Mouse (Mus musculus): ENCODE results near the gene Atp2a2. TPM values are rescaled to one million over a fixed set of nuclear protein-coding genes. Genes with fewer than 3 reads are reported as not detected.

The Atp2a2 gene
- polyA plus RNA-seq, 2 experiments, result 12.8 to 25.9 TPM

GRCm38 (mm10) chr5:122415465-122415864 lies 86.6 kb downstream of the Atp2a2 start:
- no peak for ATAC-seq (ENCODE audit: insufficient read depth)
- H3K4me2 ChIP-seq (ENCODE audit: low read depth), result no peak overlapping the region
- no peak for DNase-seq (ENCODE audit: low read depth in 3 of 3, low spot score in 3 of 3)
- 76% methylated on average over 12 of the region's 12 CpGs for WGBS (ENCODE audit: insufficient replicate concordance)
- H3K9me3 ChIP-seq (ENCODE audit: control insufficient read depth, low read length), result no peaks in the 10 kb centered on the region
- H3K27me3 ChIP-seq (ENCODE audit: control insufficient read depth, insufficient read depth, low read length), result no peaks in the 10 kb centered on the region
- TF ChIP-seq EP300 (IDR thresholded peaks at IDR 0.05; ENCODE audit: low read depth), result no peak
- TF ChIP-seq CTCF (IDR thresholded peaks at IDR 0.05; ENCODE audit: low read depth), result no peak
- H3K4me1 ChIP-seq (replicated peaks; ENCODE audit: control insufficient read depth in 2 of 2, insufficient read depth in 2 of 2, low read length in 1 of 2), result peaks cover 0 to under 1% of the 10 kb centered on the region in 2 experiments; a peak in 2 of 4 replicates
- no peak overlapping the region for H3K4me3 ChIP-seq (ENCODE audit: insufficient read depth in 1 of 2, low read depth in 2 of 2, low read length in 2 of 2)
- no peak overlapping the region for H3K9ac ChIP-seq (replicated peaks)
- H3K27ac ChIP-seq, result no peak overlapping the region
- no peaks in the 10 kb centered on the region for H3K36me3 ChIP-seq (replicated peaks; ENCODE audit: control insufficient read depth, insufficient read depth, low read depth)

- no peak for ATAC-seq (ENCODE audit: insufficient read depth)
- no peaks in the 10 kb centered on the region for H3K9me3 ChIP-seq (ENCODE audit: control insufficient read depth, low read length)
- DNase-seq (ENCODE audit: low read depth in 3 of 3, low spot score in 3 of 3), result no peak
- H3K36me3 ChIP-seq (replicated peaks; ENCODE audit: control insufficient read depth, insufficient read depth, low read depth), result no peaks in the 10 kb centered on the region
- no peak overlapping the region for H3K4me2 ChIP-seq (ENCODE audit: low read depth)
- H3K27me3 ChIP-seq (ENCODE audit: control insufficient read depth, insufficient read depth, low read length), result no peaks in the 10 kb centered on the region
- H3K4me1 ChIP-seq (replicated peaks; ENCODE audit: control insufficient read depth in 2 of 2, insufficient read depth in 2 of 2, low read length in 1 of 2), result no peaks in the 10 kb centered on the region
- H3K4me3 ChIP-seq (ENCODE audit: insufficient read depth in 1 of 2, low read depth in 2 of 2, low read length in 2 of 2), result no peak overlapping the region
- H3K27ac ChIP-seq, result no peak overlapping the region
- 84% methylated on average over 5 of the region's 5 CpGs for WGBS (ENCODE audit: insufficient replicate concordance)
- H3K9ac ChIP-seq (replicated peaks), result no peak overlapping the region
- TF ChIP-seq CTCF (IDR thresholded peaks at IDR 0.05; ENCODE audit: low read depth), result no peak
- no peak for TF ChIP-seq EP300 (IDR thresholded peaks at IDR 0.05; ENCODE audit: low read depth)
Observed at GRCm38 (mm10) chr5:122414351-122414750, 87.7 kb downstream of the Atp2a2 start.

GRCm38 (mm10) chr5:122412826-122413225 lies 89.2 kb downstream of the Atp2a2 start:
- no peak overlapping the region for H3K4me2 ChIP-seq (ENCODE audit: low read depth)
- no peak overlapping the region for H3K4me3 ChIP-seq (ENCODE audit: insufficient read depth in 1 of 2, low read depth in 2 of 2, low read length in 2 of 2)
- ATAC-seq (ENCODE audit: insufficient read depth) (no peak), DNase-seq (ENCODE audit: low read depth in 3 of 3, low spot score in 3 of 3) (no peak)
- H3K27me3 ChIP-seq (ENCODE audit: control insufficient read depth, insufficient read depth, low read length), result no peaks in the 10 kb centered on the region
- H3K36me3 ChIP-seq (replicated peaks; ENCODE audit: control insufficient read depth, insufficient read depth, low read depth), result no peaks in the 10 kb centered on the region
- no peak for TF ChIP-seq CTCF (IDR thresholded peaks at IDR 0.05; ENCODE audit: low read depth)
- no peak for TF ChIP-seq EP300 (IDR thresholded peaks at IDR 0.05; ENCODE audit: low read depth)
- no peak overlapping the region for H3K9ac ChIP-seq (replicated peaks)
- 62% methylated on average over 6 of the region's 6 CpGs for WGBS (ENCODE audit: insufficient replicate concordance)
- H3K4me1 ChIP-seq (replicated peaks; ENCODE audit: control insufficient read depth in 2 of 2, insufficient read depth in 2 of 2, low read length in 1 of 2), result no peaks in the 10 kb centered on the region
- no peak overlapping the region for H3K27ac ChIP-seq
- no peaks in the 10 kb centered on the region for H3K9me3 ChIP-seq (ENCODE audit: control insufficient read depth, low read length)

GRCm38 (mm10) chr5:122411892-122412291 lies 90.1 kb downstream of the Atp2a2 start:
- no peak for ATAC-seq (ENCODE audit: insufficient read depth)
- 70% methylated on average over 5 of the region's 5 CpGs for WGBS (ENCODE audit: insufficient replicate concordance)
- TF ChIP-seq EP300 (IDR thresholded peaks at IDR 0.05; ENCODE audit: low read depth), result no peak
- no peak for TF ChIP-seq CTCF (IDR thresholded peaks at IDR 0.05; ENCODE audit: low read depth)
- peaks cover under 1% of the 10 kb centered on the region for H3K36me3 ChIP-seq (replicated peaks; ENCODE audit: control insufficient read depth, insufficient read depth, low read depth)
- H3K9ac ChIP-seq (replicated peaks), result no peak overlapping the region
- no peaks in the 10 kb centered on the region for H3K27me3 ChIP-seq (ENCODE audit: control insufficient read depth, insufficient read depth, low read length)
- H3K4me3 ChIP-seq (ENCODE audit: insufficient read depth in 1 of 2, low read depth in 2 of 2, low read length in 2 of 2), result no peak overlapping the region
- no peak overlapping the region for H3K4me2 ChIP-seq (ENCODE audit: low read depth)
- no peak for DNase-seq (ENCODE audit: low read depth in 3 of 3, low spot score in 3 of 3)
- H3K9me3 ChIP-seq (ENCODE audit: control insufficient read depth, low read length), result no peaks in the 10 kb centered on the region
- H3K27ac ChIP-seq, result no peak overlapping the region
- H3K4me1 ChIP-seq (replicated peaks; ENCODE audit: control insufficient read depth in 2 of 2, insufficient read depth in 2 of 2, low read length in 1 of 2), result no peaks in the 10 kb centered on the region

- no peak for TF ChIP-seq EP300 (IDR thresholded peaks at IDR 0.05; ENCODE audit: low read depth)
- TF ChIP-seq CTCF (IDR thresholded peaks at IDR 0.05; ENCODE audit: low read depth), result peak; percentile 56
- H3K36me3 ChIP-seq (replicated peaks; ENCODE audit: control insufficient read depth, insufficient read depth, low read depth), result peaks cover 20% of the 10 kb centered on the region
- 81% methylated on average over 19 of the region's 19 CpGs for WGBS (ENCODE audit: insufficient replicate concordance)
- H3K4me3 ChIP-seq (ENCODE audit: insufficient read depth in 1 of 2, low read depth in 2 of 2, low read length in 2 of 2), result no peak overlapping the region
- DNase-seq (ENCODE audit: low read depth in 3 of 3, low spot score in 3 of 3), result no peak
- no peak overlapping the region for H3K9ac ChIP-seq (replicated peaks)
- no peaks in the 10 kb centered on the region for H3K4me1 ChIP-seq (replicated peaks; ENCODE audit: control insufficient read depth in 2 of 2, insufficient read depth in 2 of 2, low read length in 1 of 2)
- H3K27ac ChIP-seq, result no peak overlapping the region
- no peaks in the 10 kb centered on the region for H3K9me3 ChIP-seq (ENCODE audit: control insufficient read depth, low read length)
- ATAC-seq (ENCODE audit: insufficient read depth), result no peak
- no peak overlapping the region for H3K4me2 ChIP-seq (ENCODE audit: low read depth)
- H3K27me3 ChIP-seq (ENCODE audit: control insufficient read depth, insufficient read depth, low read length), result no peaks in the 10 kb centered on the region
Observed at GRCm38 (mm10) chr5:122409692-122410645, 92.1 kb downstream of the Atp2a2 start.
